ENCODE assay signal across 9 mouse cellular contexts in the genomic region with DNA sequence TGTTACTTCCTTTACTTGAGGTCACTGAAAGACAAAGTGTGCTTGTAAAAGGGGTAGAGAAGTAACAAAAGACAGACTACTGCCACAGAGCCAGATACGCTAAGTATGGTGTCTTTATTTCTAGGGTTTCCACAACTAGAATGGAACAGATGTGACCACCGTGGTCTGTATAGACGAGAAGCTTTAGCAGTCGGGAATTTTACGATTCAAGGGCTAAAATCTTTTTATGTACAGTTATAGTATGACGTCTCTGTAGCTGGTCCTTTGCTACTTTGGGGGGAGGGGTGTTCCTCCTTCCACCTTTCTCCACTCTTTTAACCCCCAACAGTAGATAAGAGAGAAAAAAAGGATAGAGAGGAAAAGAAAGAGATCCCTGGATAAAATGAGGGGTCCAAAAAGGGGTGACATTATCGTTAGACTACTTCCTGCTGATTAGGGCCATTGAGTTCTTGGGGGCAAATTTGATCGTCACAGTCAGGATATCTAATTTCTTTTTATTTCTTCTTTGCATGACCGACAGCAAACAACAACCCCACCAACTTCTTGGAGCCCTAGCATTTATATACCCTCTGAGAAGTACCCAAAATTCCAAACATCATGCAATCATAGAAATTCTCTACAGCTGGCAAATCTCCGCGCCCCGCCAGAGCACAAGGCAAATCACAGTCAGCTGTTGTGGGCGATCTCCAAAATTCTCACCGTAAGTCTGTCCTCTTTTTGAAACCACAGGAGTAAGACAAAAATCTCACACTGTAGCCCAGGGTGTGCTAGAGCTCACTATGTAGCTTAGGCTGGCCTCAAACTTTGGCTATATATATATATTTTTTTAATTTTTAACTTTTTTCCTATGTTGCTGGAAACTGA. TPM values are rescaled to one million over a fixed set of nuclear protein-coding genes. Genes with fewer than 3 reads are reported as not detected.
A peak's percentile ranks its signal among the peaks of the same experiment; 100 is the strongest.
DNase-seq lines count a peak whose midpoint lies in the region; ATAC-seq and TF ChIP-seq lines count a peak whose summit lies in the region.
"Had no signal": no experiment of that assay in that cellular context is flagged by ENCODE, and none has a peak within 500 bp of the region (broad histone marks: within the 10 kb centered on the region; RNA-seq: fewer than 3 reads in every experiment).

No protein-coding gene starts in this region.

- no peak overlapping the region for H3K4me3 ChIP-seq in kidney, embryonic 15.5 days (replicated peaks)
- H3K4me3 ChIP-seq in ES-Bruce4 (ENCODE audit: low read depth, low read length): peak overlapping the region; percentile 74
- 0 out of 2 replicates have a peak overlapping the region, but pooled peaks have one; percentile 37 for H3K4me3 ChIP-seq in embryonic facial prominence, embryonic 14.5 days (ENCODE audit: low read depth, low read length)
- peak overlapping the region; percentile 47 for H3K4me3 ChIP-seq in liver, postnatal 0 days (ENCODE audit: low read depth, low read length)
- H3K4me3 ChIP-seq in hindbrain, embryonic 13.5 days: no peak overlapping the region

- H3K9me3 ChIP-seq in kidney, embryonic 15.5 days (replicated peaks): no peaks in the 10 kb centered on the region
- peaks cover 3% of the 10 kb centered on the region; the same call in 1 of the 2 replicates for H3K9me3 ChIP-seq in ES-Bruce4 (replicated peaks; ENCODE audit: control insufficient read depth, insufficient read depth, low read length, poor library complexity, severe bottlenecking)
- H3K9me3 ChIP-seq in embryonic facial prominence, embryonic 14.5 days (ENCODE audit: control insufficient read depth, low read length): no peaks in the 10 kb centered on the region
- H3K9me3 ChIP-seq in liver, postnatal 0 days (ENCODE audit: low read length): no peaks in the 10 kb centered on the region
- no peaks in the 10 kb centered on the region for H3K9me3 ChIP-seq in hindbrain, embryonic 13.5 days

- no peak for DNase-seq in kidney, adult 8-10 months
- peak; percentile 30 for DNase-seq in embryonic facial prominence, embryonic 14.5 days (ENCODE audit: low spot score)
- no peak for DNase-seq in liver, postnatal 0 days
- no peak for DNase-seq in c-Kit-positive CD71-positive TER-119-positive erythroid progenitor cells, embryonic 14.5 days (ENCODE audit: low spot score)
- DNase-seq in left cerebral cortex, postnatal 36 days (ENCODE audit: low spot score in 2 of 2): no peak
- DNase-seq: right cerebral cortex, adult 18-20 months had no signal

- WGBS in kidney, embryonic 15.5 days: 59% methylated on average over 14 of the region's 14 CpGs
- WGBS in embryonic facial prominence, embryonic 14.5 days: 51% methylated on average over 14 of the region's 14 CpGs
- WGBS in liver, postnatal 0 days (ENCODE audit: insufficient replicate concordance): 48% methylated on average over 14 of the region's 14 CpGs
- 87% methylated on average over 14 of the region's 14 CpGs for WGBS in hindbrain, embryonic 13.5 days

- peaks cover 27% of the 10 kb centered on the region for H3K4me1 ChIP-seq in kidney, embryonic 15.5 days
- no peaks in the 10 kb centered on the region for H3K4me1 ChIP-seq in ES-Bruce4 (ENCODE audit: control insufficient read depth, insufficient read depth, low read length)
- peaks cover 13% of the 10 kb centered on the region for H3K4me1 ChIP-seq in embryonic facial prominence, embryonic 14.5 days (ENCODE audit: control insufficient read depth, insufficient read depth, low read length)
- H3K4me1 ChIP-seq in liver, postnatal 0 days (ENCODE audit: insufficient read depth): peaks cover 26% of the 10 kb centered on the region
- peaks cover 7% of the 10 kb centered on the region for H3K4me1 ChIP-seq in hindbrain, embryonic 13.5 days (replicated peaks)

- no peaks in the 10 kb centered on the region for H3K36me3 ChIP-seq in kidney, embryonic 15.5 days
- no peaks in the 10 kb centered on the region for H3K36me3 ChIP-seq in ES-Bruce4 (ENCODE audit: control insufficient read depth, insufficient read depth, low read length, poor library complexity, severe bottlenecking)
- H3K36me3 ChIP-seq in embryonic facial prominence, embryonic 14.5 days (ENCODE audit: control insufficient read depth, insufficient read depth, low read length): no peaks in the 10 kb centered on the region
- no peaks in the 10 kb centered on the region for H3K36me3 ChIP-seq in liver, postnatal 0 days (replicated peaks; ENCODE audit: insufficient read depth, low read length)
- no peaks in the 10 kb centered on the region for H3K36me3 ChIP-seq in hindbrain, embryonic 13.5 days

- no peak for ATAC-seq in kidney, embryonic 15.5 days (replicated peaks; ENCODE audit: low FRiP score)
- ATAC-seq in embryonic facial prominence, embryonic 14.5 days (ENCODE audit: low read depth): no peak
- no peak for ATAC-seq in liver, postnatal 0 days
- ATAC-seq in hindbrain, embryonic 13.5 days (ENCODE audit: low FRiP score): no peak

- TF ChIP-seq POLR2A in ES-Bruce4 (IDR thresholded peaks at IDR 0.05; ENCODE audit: insufficient read depth, low read length): no peak

- no peak for TF ChIP-seq CTCF in ES-Bruce4 (IDR thresholded peaks at IDR 0.05; ENCODE audit: low read depth, low read length)
- no peak for TF ChIP-seq CTCF in liver, postnatal 0 days (IDR thresholded peaks at IDR 0.05; ENCODE audit: low read depth)

- no peak for TF ChIP-seq EP300 in ES-Bruce4 (IDR thresholded peaks at IDR 0.05; ENCODE audit: insufficient read depth, low read depth, low read length)
- TF ChIP-seq EP300 in liver, postnatal 0 days (IDR thresholded peaks at IDR 0.05; ENCODE audit: low read depth): no peak

- peak overlapping the region; percentile 87 for H3K4me2 ChIP-seq in kidney, embryonic 15.5 days
- H3K4me2 ChIP-seq in embryonic facial prominence, embryonic 14.5 days (ENCODE audit: low read depth, low read length): peak overlapping the region; percentile 63
- peak overlapping the region; percentile 77 for H3K4me2 ChIP-seq in liver, postnatal 0 days (ENCODE audit: low read depth, low read length)
- H3K4me2 ChIP-seq in hindbrain, embryonic 13.5 days: no peak overlapping the region

- intact Hi-C loops in left cerebral cortex, postnatal 36 days (cut with DNase I): no loop called here

- H3K9ac ChIP-seq in kidney, embryonic 15.5 days: no peak overlapping the region
- peak overlapping the region; percentile 71 for H3K9ac ChIP-seq in ES-Bruce4 (ENCODE audit: low read depth, poor library complexity, severe bottlenecking)
- no peak overlapping the region for H3K9ac ChIP-seq in embryonic facial prominence, embryonic 14.5 days (ENCODE audit: low read depth, low read length)
- peak overlapping the region; percentile 64 for H3K9ac ChIP-seq in liver, postnatal 0 days (replicated peaks)
- no peak overlapping the region for H3K9ac ChIP-seq in hindbrain, embryonic 13.5 days

- peak overlapping the region; percentile 88 for H3K27ac ChIP-seq in kidney, embryonic 15.5 days
- peak overlapping the region; percentile 96 for H3K27ac ChIP-seq in ES-Bruce4 (ENCODE audit: insufficient read depth, low read length)
- H3K27ac ChIP-seq in embryonic facial prominence, embryonic 14.5 days (replicated peaks; ENCODE audit: low read depth, low read length): peak overlapping the region; percentile 59; the same call in 1 of the 2 replicates
- H3K27ac ChIP-seq in liver, postnatal 0 days (ENCODE audit: low read depth): peak overlapping the region; percentile 89
- no peak overlapping the region for H3K27ac ChIP-seq in hindbrain, embryonic 13.5 days

- no peaks in the 10 kb centered on the region for H3K27me3 ChIP-seq in kidney, embryonic 15.5 days
- no peaks in the 10 kb centered on the region for H3K27me3 ChIP-seq in ES-Bruce4 (ENCODE audit: control insufficient read depth, insufficient read depth, low read length, poor library complexity, severe bottlenecking)
- no peaks in the 10 kb centered on the region for H3K27me3 ChIP-seq in embryonic facial prominence, embryonic 14.5 days (replicated peaks; ENCODE audit: control insufficient read depth, insufficient read depth, low read length)
- H3K27me3 ChIP-seq in liver, postnatal 0 days (ENCODE audit: insufficient read depth, low read length): no peaks in the 10 kb centered on the region
- peaks cover 20% of the 10 kb centered on the region for H3K27me3 ChIP-seq in hindbrain, embryonic 13.5 days

RNA-seq across cellular contexts. Expression of a gene that starts 0.8 kb away (rescaled TPM):
- polyA plus RNA-seq in kidney, embryonic 15.5 days (2015; fragmentation: Nextera tagmentation; extraction: Ambion mirVana): 311 and 374 TPM in 2 replicates
- 407 and 414 TPM in 2 replicates for polyA plus RNA-seq in ES-Bruce4 (2011; ENCODE audit: insufficient read depth, insufficient read length, low read depth, missing spikeins)
- 306 and 319 TPM in 2 replicates for polyA plus RNA-seq in embryonic facial prominence, embryonic 14.5 days (2014; fragmentation: Nextera tagmentation; extraction: Ambion mirVana)
- 198 and 205 TPM in 2 replicates for polyA plus RNA-seq in liver, postnatal 0 days (2015; fragmentation: Nextera tagmentation; extraction: Ambion mirVana)
- polyA plus RNA-seq in hindbrain, embryonic 13.5 days (2015; fragmentation: Nextera tagmentation; extraction: Ambion mirVana): 292 and 306 TPM in 2 replicates
- 100 to 1,000 TPM; 119 to 127 TPM for total RNA-seq in left cerebral cortex, postnatal 36 days (2021)

Comparison
In these comparisons a context has a peak if more than half of its experiments do, and no peak if none do; other contexts are left out.
1. H3K4me3 ChIP-seq: peak in ES-Bruce4 (single experiment), embryonic facial prominence, embryonic 14.5 days (single experiment) and liver, postnatal 0 days (single experiment); none in kidney, embryonic 15.5 days (single experiment) and hindbrain, embryonic 13.5 days (single experiment).
2. H3K9ac ChIP-seq: peak in ES-Bruce4 (single experiment) and liver, postnatal 0 days (single experiment); none in kidney, embryonic 15.5 days (single experiment), embryonic facial prominence, embryonic 14.5 days (single experiment) and hindbrain, embryonic 13.5 days (single experiment).